ENCODE assay signal across 8 mouse cellular contexts in the genomic region with DNA sequence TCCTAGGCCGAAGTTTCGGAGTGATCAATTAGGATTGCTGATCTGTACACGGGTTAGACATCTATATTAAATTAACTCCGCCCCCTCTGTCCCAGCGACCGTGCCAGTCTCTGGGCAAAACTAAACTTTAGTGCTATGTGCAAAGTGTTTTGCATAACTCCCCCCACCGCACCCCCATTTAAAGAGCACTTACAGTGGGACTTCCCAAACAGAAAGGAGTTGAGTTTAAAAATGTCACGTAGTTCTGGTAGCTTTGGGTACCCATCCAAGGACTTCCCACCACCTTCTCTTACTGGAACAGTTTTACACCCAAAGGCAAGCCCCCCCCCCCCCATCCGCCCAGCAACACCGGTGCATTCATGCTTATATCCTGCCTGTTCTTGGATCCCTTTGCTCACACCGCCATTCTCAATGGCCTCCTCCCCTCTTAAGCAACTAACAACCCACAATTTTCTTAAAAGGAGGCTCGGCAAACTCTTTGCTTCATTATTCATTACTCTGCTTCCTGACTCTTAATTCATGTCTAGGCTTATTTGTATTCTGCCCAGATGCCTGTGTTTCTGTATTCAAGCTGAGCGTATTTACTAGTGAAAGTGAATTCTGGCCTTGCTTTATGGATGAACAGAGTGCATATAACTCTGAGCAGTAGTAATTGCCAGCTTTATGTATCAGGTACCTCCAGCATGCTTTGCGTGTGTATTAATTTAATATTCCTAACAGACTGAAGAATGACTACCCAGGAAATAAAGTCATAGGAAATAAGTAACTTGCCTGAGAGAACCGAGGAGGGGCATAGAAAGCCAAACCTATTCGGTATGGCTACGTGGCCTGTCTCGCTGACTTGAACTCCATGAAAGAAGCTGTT. TPM values are rescaled to one million over a fixed set of nuclear protein-coding genes. Genes with fewer than 3 reads are reported as not detected.
A peak's percentile ranks its signal among the peaks of the same experiment; 100 is the strongest.
DNase-seq lines count a peak whose midpoint lies in the region; ATAC-seq and TF ChIP-seq lines count a peak whose summit lies in the region.

No protein-coding gene starts in this region.

- H3K27ac ChIP-seq in hindbrain, embryonic 12.5 days = peak overlapping the region; percentile 99
- H3K27ac ChIP-seq in liver, embryonic 14.5 days = peak overlapping the region; percentile 68
- peak overlapping the region; percentile 94 for H3K27ac ChIP-seq in olfactory bulb, adult 2 months (ENCODE audit: insufficient read depth, low read depth, low read length)

- WGBS in lung, adult 2 months = 21% methylated on average over 18 of the region's 18 CpGs
- 27% methylated on average over 18 of the region's 18 CpGs for WGBS in hindbrain, embryonic 12.5 days
- WGBS in liver, embryonic 14.5 days (ENCODE audit: insufficient replicate concordance) = 29% methylated on average over 18 of the region's 18 CpGs
- WGBS in olfactory bulb, adult 2 months = 12% methylated on average over 18 of the region's 18 CpGs

- H3K4me2 ChIP-seq in hindbrain, embryonic 12.5 days (replicated peaks) = peak overlapping the region; percentile 47
- H3K4me2 ChIP-seq in liver, embryonic 14.5 days (ENCODE audit: low read depth) = peak overlapping the region; percentile 81

- DNase-seq in lung, adult 2 months = no peak
- DNase-seq in lung, postnatal 4 days = no peak
- DNase-seq in c-Kit-positive CD71-positive TER-119-positive erythroid progenitor cells, embryonic 14.5 days (ENCODE audit: low spot score) = peak; percentile 21
- peak; percentile 57 to 71 (median 61) for DNase-seq in liver, embryonic 14.5 days (ENCODE audit: low read depth in 3 of 3, low spot score in 3 of 3)
- no peak for DNase-seq in right cerebral cortex, adult 18-20 months
- no peak for DNase-seq in gastrocnemius, postnatal 14 days

- no peaks in the 10 kb centered on the region for H3K36me3 ChIP-seq in hindbrain, embryonic 12.5 days
- no peaks in the 10 kb centered on the region for H3K36me3 ChIP-seq in liver, embryonic 14.5 days (replicated peaks; ENCODE audit: control insufficient read depth, insufficient read depth, low read depth)

- peak overlapping the region; percentile 68 for H3K4me3 ChIP-seq in lung, adult 2 months (replicated peaks; ENCODE audit: extremely low read depth, low read depth, low read length)
- H3K4me3 ChIP-seq in hindbrain, embryonic 12.5 days = peak overlapping the region; percentile 94
- peak overlapping the region; percentile 67 to 94 for H3K4me3 ChIP-seq in liver, embryonic 14.5 days (ENCODE audit: insufficient read depth in 1 of 2, low read depth in 2 of 2, low read length in 2 of 2)
- peak overlapping the region; percentile 57 for H3K4me3 ChIP-seq in olfactory bulb, adult 2 months (ENCODE audit: insufficient read depth, low read depth, low read length)

- H3K4me1 ChIP-seq in lung, adult 2 months (ENCODE audit: control insufficient read depth, insufficient read depth, low read length) = peaks cover 8% of the 10 kb centered on the region
- H3K4me1 ChIP-seq in hindbrain, embryonic 12.5 days = peaks cover 22% of the 10 kb centered on the region
- H3K4me1 ChIP-seq in liver, embryonic 14.5 days (replicated peaks; ENCODE audit: control insufficient read depth in 2 of 2, insufficient read depth in 2 of 2, low read length in 1 of 2) = peaks cover 3 to 6% of the 10 kb centered on the region in 2 experiments; a peak in 3 of 4 replicates
- H3K4me1 ChIP-seq in olfactory bulb, adult 2 months (ENCODE audit: control insufficient read depth, insufficient read depth, low read length) = no peaks in the 10 kb centered on the region

- ATAC-seq in hindbrain, embryonic 12.5 days (ENCODE audit: low FRiP score) = peak; percentile 15
- no peak for ATAC-seq in liver, embryonic 14.5 days (ENCODE audit: insufficient read depth)

- H3K27me3 ChIP-seq in hindbrain, embryonic 12.5 days = no peaks in the 10 kb centered on the region
- no peaks in the 10 kb centered on the region for H3K27me3 ChIP-seq in liver, embryonic 14.5 days (ENCODE audit: control insufficient read depth, insufficient read depth, low read length)

- no peak for TF ChIP-seq POLR2A in lung, adult 2 months (IDR thresholded peaks at IDR 0.05; ENCODE audit: borderline replicate concordance, extremely low read depth, low read depth, low read length)
- no peak for TF ChIP-seq POLR2A in olfactory bulb, adult 2 months (IDR thresholded peaks at IDR 0.05; ENCODE audit: insufficient read depth, low read depth, low read length)

- TF ChIP-seq EP300 in liver, embryonic 14.5 days (IDR thresholded peaks at IDR 0.05; ENCODE audit: low read depth) = no peak

- H3K9ac ChIP-seq in hindbrain, embryonic 12.5 days = peak overlapping the region; percentile 99
- H3K9ac ChIP-seq in liver, embryonic 14.5 days (replicated peaks) = peak overlapping the region; percentile 77

- no peaks in the 10 kb centered on the region for H3K9me3 ChIP-seq in hindbrain, embryonic 12.5 days (replicated peaks)
- no peaks in the 10 kb centered on the region for H3K9me3 ChIP-seq in liver, embryonic 14.5 days (ENCODE audit: control insufficient read depth, low read length)

- no peak for TF ChIP-seq CTCF in lung, adult 2 months (IDR thresholded peaks at IDR 0.05; ENCODE audit: insufficient read depth, low read length)
- no peak for TF ChIP-seq CTCF in liver, embryonic 14.5 days (IDR thresholded peaks at IDR 0.05; ENCODE audit: low read depth)
- no peak for TF ChIP-seq CTCF in olfactory bulb, adult 2 months (IDR thresholded peaks at IDR 0.05; ENCODE audit: insufficient read depth, low read depth, low read length)

- intact Hi-C loops in gastrocnemius, postnatal 14 days (cut with DNase I; ENCODE audit: low total_unique reads) = no loop called here

RNA-seq across cellular contexts. Expression of a gene that starts 38.4 kb away (rescaled TPM):
- polyA plus RNA-seq in lung, adult 2 months (2012; rRNA removed) = 6.1 and 8.1 TPM in 2 replicates
- 74.9 and 79.0 TPM in 2 replicates for polyA plus RNA-seq in hindbrain, embryonic 12.5 days (2016; fragmentation: Nextera tagmentation; extraction: Ambion mirVana)
- polyA plus RNA-seq in liver, embryonic 14.5 days (2012; rRNA removed) = 1.7 and 2.2 TPM in 2 replicates
- 4.0 and 5.2 TPM in 2 replicates for polyA plus RNA-seq in liver, embryonic 14.5 days (2014; fragmentation: Nextera tagmentation; extraction: Ambion mirVana)
- not detected in 2 replicates for polyA plus RNA-seq in olfactory bulb, adult 2 months (2012; ENCODE audit: insufficient read depth, insufficient read length, low replicate concordance, missing spikeins)
- total RNA-seq in gastrocnemius, postnatal 14 days (2021) = 1 to 10 TPM; 5.6 to 9.3 TPM

Comparison
In these comparisons a context has a peak if more than half of its experiments do, and no peak if none do; other contexts are left out.
1. DNase-seq: peak in c-Kit-positive CD71-positive TER-119-positive erythroid progenitor cells, embryonic 14.5 days (single experiment) and liver, embryonic 14.5 days (3 of 3); none in lung, adult 2 months (single experiment), lung, postnatal 4 days (0 of 2), right cerebral cortex, adult 18-20 months (single experiment) and gastrocnemius, postnatal 14 days (single experiment).
2. Peak in every context shown above with its lines, with median percentiles within 50 percentile points of each other: H3K4me3 ChIP-seq and H3K27ac ChIP-seq.